Mouse (Mus musculus) adrenal gland, postnatal 14 days (tissue): ENCODE data around the gene Ptger1. TPM values are rescaled to one million over a fixed set of nuclear protein-coding genes. Genes with fewer than 3 reads are reported as not detected.

Source experiments
- DNase-seq: peaks from one replicate; pipeline ENCODE4 v3.0.0; 2021; ENCODE audit warnings: mixed read lengths
- total RNA-seq: library from RNA; stranded (reverse); gene quantifications from 2 replicates; pipeline ENCODE4 v1.2.3, GENCODE M21; 2021

Ptger1 gene
- total RNA-seq, 1 experiment from 2014 or later, result 1.4 TPM

GRCm38 (mm10) chr8:83695351-83696106, 29.1 kb downstream of the Ptger1 start:
- no peak for DNase-seq

DNA sequence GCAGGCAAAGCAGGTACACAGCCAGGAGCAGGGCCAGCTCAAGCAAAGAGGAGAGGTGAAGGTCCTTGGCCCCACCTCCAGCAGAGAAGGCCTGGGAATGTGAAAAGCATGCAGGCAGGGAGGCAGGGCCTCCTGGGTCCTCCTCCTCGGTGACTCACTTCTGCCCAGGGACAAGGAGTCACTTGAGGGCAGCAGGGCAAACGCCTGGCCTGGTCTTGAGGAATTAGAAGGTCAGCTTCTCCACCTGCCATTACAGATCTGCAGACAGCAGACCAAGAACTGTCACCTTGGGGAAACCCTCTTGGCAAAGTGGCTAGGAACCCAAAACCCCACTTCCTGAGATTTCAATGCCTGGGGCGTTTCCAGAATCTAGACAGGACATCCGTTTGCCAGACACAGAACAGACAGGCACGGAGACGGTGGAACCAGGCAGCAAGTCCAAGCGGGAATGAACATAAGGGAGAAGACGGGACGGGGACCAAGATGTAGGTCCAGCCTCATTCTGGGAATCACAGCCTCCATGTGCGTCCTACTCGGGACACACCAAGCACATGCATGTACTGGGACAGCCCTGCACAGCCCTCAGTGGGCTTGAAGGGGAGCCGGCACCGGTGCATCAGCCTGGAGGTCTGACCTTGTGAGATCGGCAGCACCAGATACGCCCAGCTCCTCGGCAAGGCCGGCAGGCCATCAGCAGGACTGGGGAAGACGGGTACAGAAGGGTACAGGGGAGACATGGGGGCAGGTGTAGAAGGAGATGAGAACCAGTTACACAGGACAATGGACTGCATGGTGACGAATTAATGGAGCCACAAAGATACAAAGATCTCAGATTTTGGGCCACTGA, 31.1 kb downstream of the Ptger1 start:
- peak; percentile 89 for DNase-seq

DNA sequence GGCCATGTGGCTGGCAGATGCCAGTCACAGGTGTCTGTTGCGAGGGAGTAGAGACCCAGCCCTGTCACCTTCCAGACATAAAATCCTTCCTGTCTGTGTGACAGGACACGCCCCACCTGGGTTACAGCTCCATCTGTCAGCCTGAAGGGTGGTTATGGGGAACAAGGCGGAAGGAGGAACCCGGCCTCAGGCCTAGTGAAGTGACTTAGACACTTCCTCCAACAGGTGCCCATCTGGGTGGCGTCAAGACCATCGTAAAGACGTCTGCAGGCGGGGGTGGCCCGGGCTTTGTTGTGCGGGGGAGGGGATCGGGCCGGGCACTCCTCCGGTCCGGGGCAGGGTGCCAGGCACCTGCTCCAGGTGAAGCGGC, 31.8 kb downstream of the Ptger1 start:
- DNase-seq, result peak; percentile 64

DNA sequence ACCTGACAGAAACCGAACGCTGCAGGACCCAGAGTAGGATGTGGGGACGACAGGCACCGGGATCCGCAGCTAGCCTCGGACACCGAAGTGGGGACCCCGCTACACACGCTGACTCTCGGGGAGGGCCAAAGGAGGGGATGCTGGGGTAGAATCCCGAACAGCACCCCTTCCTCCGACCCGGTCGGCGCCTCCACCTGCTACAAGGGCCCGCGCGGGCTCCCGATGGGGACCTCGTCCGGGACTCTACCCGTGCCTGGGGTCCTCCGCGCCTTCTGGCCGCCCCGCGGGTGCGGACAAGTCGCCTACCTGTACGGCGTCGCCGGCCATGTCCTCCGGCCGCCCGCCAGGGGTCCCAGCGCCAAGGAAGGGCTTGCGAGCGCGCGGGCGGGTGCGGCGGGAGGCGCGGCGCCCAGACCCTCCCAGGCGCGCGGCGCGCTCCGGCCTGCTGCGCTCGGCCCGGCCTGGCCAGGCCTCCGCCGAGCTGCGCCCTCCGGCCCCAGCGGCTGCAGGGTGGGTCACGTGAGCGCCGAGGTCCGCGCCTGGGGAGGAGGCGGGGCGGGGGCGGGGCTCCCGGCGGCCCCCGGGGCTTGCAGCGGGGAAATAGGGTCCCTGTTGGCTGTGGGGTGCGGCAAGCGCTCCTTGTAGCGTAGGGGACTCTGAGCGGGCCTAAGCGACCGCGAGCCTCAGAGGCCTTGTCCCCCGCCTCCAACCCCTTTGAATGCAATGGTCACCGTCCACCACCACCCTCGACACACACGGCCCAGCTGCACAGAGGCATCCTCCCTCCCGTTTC, 32.4 kb downstream of the Ptger1 start, which contains the start of gene Pkn1:
Gene Pkn1 (minus strand): TSS at position 519 of the 793 bp plus-strand sequence.
- peak; percentile 90 for DNase-seq

DNA sequence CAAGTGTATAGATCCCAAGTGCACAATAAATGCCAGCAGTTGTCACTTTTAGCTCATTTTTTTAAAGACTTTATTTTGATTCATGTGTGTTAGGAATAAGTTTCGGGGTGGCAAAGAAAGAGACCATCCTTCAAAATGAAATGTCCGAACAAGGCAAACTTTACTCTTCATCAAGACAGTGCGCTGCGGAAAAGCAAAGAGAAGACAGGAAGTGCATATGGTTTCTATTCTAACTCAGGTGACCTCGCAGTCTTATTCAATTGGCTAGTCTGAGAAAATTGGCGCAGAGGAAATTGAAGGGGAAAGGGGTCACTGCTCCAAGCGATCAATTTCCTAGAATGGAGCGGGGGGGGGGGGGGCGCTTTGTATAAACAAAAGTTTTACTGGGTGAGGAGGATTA, 33.1 kb downstream of the Ptger1 start:
- no peak for DNase-seq

- DNase-seq, result peak; percentile 66
These were observed 34.1 kb downstream of the Ptger1 start for GRCm38 (mm10) chr8:83700423-83701085.

GRCm38 (mm10) chr8:83703426-83703825, 36.9 kb downstream of the Ptger1 start:
- no peak for DNase-seq

GRCm38 (mm10) chr8:83706411-83706810, 39.9 kb downstream of the Ptger1 start:
- DNase-seq, result no peak

DNA sequence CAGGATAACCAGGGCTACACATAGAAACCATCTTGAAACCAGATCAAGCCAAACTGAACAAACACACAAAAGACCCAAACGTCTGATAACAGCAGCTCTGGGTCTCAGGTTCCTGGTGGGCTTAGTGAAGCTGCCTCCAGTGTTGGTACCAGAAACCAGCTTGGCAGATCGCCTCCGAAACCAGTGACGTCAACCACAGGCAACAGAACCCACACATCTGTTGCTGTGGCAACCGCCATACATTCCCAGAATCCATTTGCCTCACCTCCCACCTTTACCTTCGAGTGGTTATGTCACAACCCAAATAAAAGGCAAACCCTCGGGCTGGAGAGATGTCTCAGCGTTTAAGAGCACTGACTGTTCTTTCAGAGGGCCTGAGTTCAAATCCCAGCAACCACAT, 41.1 kb downstream of the Ptger1 start:
- DNase-seq, result no peak

GRCm38 (mm10) chr8:83714676-83715030, 48.2 kb downstream of the Ptger1 start:
- DNase-seq, result no peak

DNA sequence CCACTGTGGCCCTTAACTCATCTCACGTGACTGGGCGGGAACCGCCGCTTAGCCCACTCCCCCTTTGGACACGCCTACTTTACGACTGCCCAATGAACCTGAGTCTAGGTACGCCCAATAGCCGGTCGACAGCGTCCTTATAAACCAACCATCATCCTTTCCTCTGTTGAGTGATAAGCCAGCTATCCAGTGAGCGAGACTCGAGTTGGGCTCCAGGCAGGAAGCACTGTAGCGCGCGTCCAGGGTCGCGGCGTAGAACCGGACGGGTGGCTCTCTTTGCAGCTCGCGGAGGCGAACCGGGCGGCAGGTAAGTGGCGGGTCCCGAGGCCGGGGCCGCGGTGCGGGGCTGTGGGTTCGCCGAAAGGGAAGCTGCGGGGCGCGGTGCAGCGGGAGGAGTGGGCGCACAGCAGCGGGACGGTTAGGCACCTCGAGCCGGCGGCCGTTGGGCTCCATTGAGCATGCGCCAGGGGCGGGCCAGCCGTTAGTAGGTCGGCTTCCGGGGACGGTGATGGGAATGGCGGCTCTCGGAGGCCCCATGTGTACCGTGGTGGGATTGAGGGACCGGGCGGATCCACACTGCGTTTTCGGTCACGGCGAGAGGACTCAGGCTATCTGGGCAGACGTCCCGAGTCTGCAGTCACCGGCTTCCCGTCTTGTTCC, 48.7 kb downstream of the Ptger1 start, which contains the start of gene Ddx39:
Gene Ddx39 (plus strand): TSS at position 147 of the 660 bp plus-strand sequence.
- DNase-seq, result peak; percentile 97

- DNase-seq, result peak; percentile 28
These were observed 49.3 kb downstream of the Ptger1 start for GRCm38 (mm10) chr8:83715771-83716170.

- no peak for DNase-seq
These were observed 50.1 kb downstream of the Ptger1 start for GRCm38 (mm10) chr8:83716563-83716962.

GRCm38 (mm10) chr8:83719048-83719447, 52.6 kb downstream of the Ptger1 start:
- DNase-seq, result no peak

DNA sequence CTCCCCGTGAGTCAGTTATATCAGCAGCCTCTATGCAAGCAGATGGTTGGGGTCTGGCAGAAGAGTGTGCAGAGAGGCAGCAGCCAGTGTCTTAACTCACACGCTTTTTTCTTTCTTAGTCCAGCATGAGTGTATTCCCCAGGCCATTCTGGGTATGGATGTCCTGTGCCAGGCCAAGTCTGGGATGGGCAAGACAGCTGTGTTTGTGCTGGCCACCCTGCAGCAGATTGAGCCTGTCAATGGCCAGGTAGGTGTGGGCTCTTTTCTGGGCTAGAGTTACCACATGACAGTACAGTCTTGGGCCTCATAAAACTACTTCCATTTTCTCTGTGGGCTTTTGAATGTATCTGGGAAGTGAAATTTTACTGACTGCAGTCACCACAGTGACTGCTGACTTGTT, 53.2 kb downstream of the Ptger1 start:
- DNase-seq, result no peak

- peak; percentile 75 for DNase-seq
These were observed 55.0 kb downstream of the Ptger1 start for GRCm38 (mm10) chr8:83721405-83722025.
